In genomic region chr4:135326469-135326868, GRCm38 (mm10) we compare ENCODE assay signal across 25 mouse cellular contexts. TPM values are rescaled to one million over a fixed set of nuclear protein-coding genes. Genes with fewer than 3 reads are reported as not detected.
DNase-seq lines count a peak whose midpoint lies in the region; ATAC-seq and TF ChIP-seq lines count a peak whose summit lies in the region.
"Had no signal": no experiment of that assay in that cellular context is flagged by ENCODE, and none has a peak within 500 bp of the region (broad histone marks: within the 10 kb centered on the region; RNA-seq: fewer than 3 reads in every experiment).

No protein-coding gene starts in this region.

- TF ChIP-seq EP300 in liver, postnatal 0 days (IDR thresholded peaks at IDR 0.05; ENCODE audit: low read depth) = no peak

- peak overlapping the region; percentile 71 for H3K27ac ChIP-seq in gastrocnemius, adult 2 months
- H3K27ac ChIP-seq in layer of hippocampus, adult 2 months = peak overlapping the region; percentile 36
- H3K27ac ChIP-seq in liver, embryonic 13.5 days = no peak overlapping the region
- peak overlapping the region; percentile 46 for H3K27ac ChIP-seq in liver, postnatal 0 days (ENCODE audit: low read depth)
- H3K27ac ChIP-seq: embryonic facial prominence, embryonic 10.5 days; embryonic facial prominence, embryonic 12.5 days; forebrain, embryonic 13.5 days had no signal

- H3K4me3 ChIP-seq in gastrocnemius, adult 2 months = no peak overlapping the region
- no peak overlapping the region for H3K4me3 ChIP-seq in layer of hippocampus, adult 2 months
- H3K4me3 ChIP-seq in liver, embryonic 13.5 days (replicated peaks) = no peak overlapping the region
- no peak overlapping the region for H3K4me3 ChIP-seq in liver, postnatal 0 days (ENCODE audit: low read depth, low read length)
- H3K4me3 ChIP-seq: embryonic facial prominence, embryonic 10.5 days; embryonic facial prominence, embryonic 12.5 days; forebrain, embryonic 13.5 days had no signal

- no peak for DNase-seq in gastrocnemius, adult 2 months
- DNase-seq in gastrocnemius, adult 8-10 months (ENCODE audit: low spot score in 2 of 2) = no peak
- DNase-seq in layer of hippocampus, adult 2 months (ENCODE audit: low spot score in 2 of 2) = no peak
- DNase-seq in layer of hippocampus, adult 8-10 months (ENCODE audit: low spot score in 2 of 2) = no peak
- no peak for DNase-seq in liver, embryonic 13.5 days
- DNase-seq in liver = no peak
- no peak for DNase-seq in liver, postnatal 0 days
- DNase-seq in kidney, postnatal 36 days = no peak
- DNase-seq: adrenal gland, adult 8-10 months; adrenal gland, postnatal 14 days; adrenal gland, postnatal 36 days; B cell, adult 2 months; cerebellum, adult 11-12 months; cerebellum, adult 2 months; cerebellum, adult 9-10 months; cerebellum, postnatal 10 days; cerebellum, postnatal 25 days had no signal

- WGBS in liver, embryonic 13.5 days (ENCODE audit: insufficient replicate concordance) = 80% methylated on average over 3 of the region's 3 CpGs
- WGBS in liver, postnatal 0 days (ENCODE audit: insufficient replicate concordance) = 82% methylated on average over 3 of the region's 3 CpGs

- H3K4me1 ChIP-seq in liver, embryonic 13.5 days (replicated peaks) = peaks cover 14% of the 10 kb centered on the region
- no peaks in the 10 kb centered on the region for H3K4me1 ChIP-seq in liver, postnatal 0 days (ENCODE audit: insufficient read depth)
- H3K4me1 ChIP-seq: embryonic facial prominence, embryonic 10.5 days; embryonic facial prominence, embryonic 12.5 days; forebrain, embryonic 13.5 days had no signal

- ATAC-seq in liver, embryonic 13.5 days (ENCODE audit: low read depth) = peak; percentile 38; the same call in 1 of the 2 replicates
- ATAC-seq in liver, postnatal 0 days = peak; percentile 73
- ATAC-seq: activated CD4-positive, CD25-positive, alpha-beta regulatory T cell, adult 4 months; CD4-positive, CD25-positive, alpha-beta regulatory T cell, adult 4 months; forebrain, embryonic 13.5 days; Patski had no signal

- intact Hi-C loops in gastrocnemius, adult 2 months (cut with DNase I) = loop anchor here (10.0 kb wide), 1 partner anchor 262 kb away; no protein-coding TSS in a partner anchor

- no peak overlapping the region for H3K9ac ChIP-seq in liver, embryonic 13.5 days
- H3K9ac ChIP-seq in liver, postnatal 0 days (replicated peaks) = no peak overlapping the region
- H3K9ac ChIP-seq: embryonic facial prominence, embryonic 12.5 days; forebrain, embryonic 13.5 days had no signal

- no peak for TF ChIP-seq CTCF in gastrocnemius, adult 2 months (IDR thresholded peaks at IDR 0.05)
- no peak for TF ChIP-seq CTCF in layer of hippocampus, adult 2 months (conservative IDR thresholded peaks at IDR 0.05)
- TF ChIP-seq CTCF in liver, postnatal 0 days (IDR thresholded peaks at IDR 0.05; ENCODE audit: low read depth) = no peak

- no peaks in the 10 kb centered on the region for H3K9me3 ChIP-seq in liver, embryonic 13.5 days (replicated peaks)
- no peaks in the 10 kb centered on the region for H3K9me3 ChIP-seq in liver, postnatal 0 days (ENCODE audit: low read length)
- H3K9me3 ChIP-seq: embryonic facial prominence, embryonic 10.5 days; embryonic facial prominence, embryonic 12.5 days; forebrain, embryonic 13.5 days; G1E had no signal

- no peak overlapping the region for H3K4me2 ChIP-seq in liver, embryonic 13.5 days
- H3K4me2 ChIP-seq in liver, postnatal 0 days (ENCODE audit: low read depth, low read length) = no peak overlapping the region
- H3K4me2 ChIP-seq: embryonic facial prominence, embryonic 12.5 days; forebrain, embryonic 13.5 days had no signal

- H3K27me3 ChIP-seq in liver, embryonic 13.5 days = no peaks in the 10 kb centered on the region
- no peaks in the 10 kb centered on the region for H3K27me3 ChIP-seq in liver, postnatal 0 days (ENCODE audit: insufficient read depth, low read length)
- H3K27me3 ChIP-seq: CH12.LX; embryonic facial prominence, embryonic 12.5 days; forebrain, embryonic 13.5 days; Patski had no signal

- peaks cover 99% of the 10 kb centered on the region for H3K36me3 ChIP-seq in liver, embryonic 13.5 days
- H3K36me3 ChIP-seq in liver, postnatal 0 days (replicated peaks; ENCODE audit: insufficient read depth, low read length) = peaks cover 97% of the 10 kb centered on the region

RNA-seq across cellular contexts. Expression of gene Srrm1, which starts 26.7 kb away (rescaled TPM):
- 10 to 100 TPM; 68.8 to 71.7 TPM for total RNA-seq in gastrocnemius, adult 2 months (2021)
- 10 to 100 TPM; 54.8 to 68.5 (median 57.3) TPM for total RNA-seq in gastrocnemius, adult 8-10 months (2022)
- 100 to 1,000 TPM; 136 to 153 TPM for total RNA-seq in layer of hippocampus, adult 2 months (2021)
- total RNA-seq in layer of hippocampus, adult 8-10 months (2022) = 100 to 1,000 TPM; 134 to 168 (median 160) TPM
- polyA plus RNA-seq in liver, embryonic 13.5 days (2015; fragmentation: Nextera tagmentation; extraction: Ambion mirVana) = 159 and 203 TPM in 2 replicates
- 79.3 and 90.6 TPM in 2 replicates for polyA plus RNA-seq in liver, postnatal 0 days (2015; fragmentation: Nextera tagmentation; extraction: Ambion mirVana)

RNA-seq across cellular contexts. Expression of gene Clic4, which starts 53.9 kb away (rescaled TPM):
- 10 to 100 TPM; 16.9 to 33.9 TPM for total RNA-seq in gastrocnemius, adult 2 months (2021)
- 10 to 100 TPM; 16.8 to 27.9 (median 18.1) TPM for total RNA-seq in gastrocnemius, adult 8-10 months (2022)
- 10 to 100 TPM; 31.2 to 34.2 TPM for total RNA-seq in layer of hippocampus, adult 2 months (2021)
- 10 to 100 TPM; 37.4 to 43.1 (median 38.4) TPM for total RNA-seq in layer of hippocampus, adult 8-10 months (2022)
- 109 and 131 TPM in 2 replicates for polyA plus RNA-seq in liver, embryonic 13.5 days (2015; fragmentation: Nextera tagmentation; extraction: Ambion mirVana)
- 52.2 and 64.6 TPM in 2 replicates for polyA plus RNA-seq in liver, postnatal 0 days (2015; fragmentation: Nextera tagmentation; extraction: Ambion mirVana)
